Mouse (Mus musculus) kidney, postnatal 0 days (tissue): ENCODE measurements at regions not wholly inside any gene's neighbourhood (a gene's known extent, or its start where the extent isn't known, plus 50 kb on each side); places are given as distances from the start of the nearest gene placed in this dataset.

ENCODE experiments used
- ATAC-seq: fragments of 200-750 bp; cut with Nextera tagmentation; replicated peaks from 2 replicates; pipeline ENCODE4 v1.8.0; 2017; ENCODE audit warnings: low read depth, moderate number of reproducible peaks, moderate TSS enrichment, moderate library complexity; ENCODE audit not compliant: low FRiP score
- DNase-seq: peaks from one replicate; pipeline ENCODE4 v3.0.0-alpha.2; 2016; ENCODE audit warnings: low spot score
- H3K27ac ChIP-seq: fragments of 300-500 bp; sonication (generic); 2 replicates; pipeline ENCODE4 v1.5.1; 2014; ENCODE audit warnings: mild to moderate bottlenecking
- H3K27me3 ChIP-seq: fragments of 300-500 bp; sonication (generic); 2 replicates; pipeline ENCODE4 v1.6.1; 2014; ENCODE audit warnings: low read length, mixed read lengths; ENCODE audit not compliant: insufficient read depth
- H3K36me3 ChIP-seq: fragments of 300-500 bp; sonication (generic); 2 replicates; pipeline ENCODE4 v1.6.1; 2014; ENCODE audit warnings: low read length, mixed read lengths; ENCODE audit not compliant: insufficient read depth
- H3K4me1 ChIP-seq: fragments of 300-500 bp; sonication (generic); replicated peaks from 2 replicates; pipeline ENCODE4 v1.6.1; 2014; ENCODE audit warnings: antibody characterized with exemption, low read length, mixed read lengths; ENCODE audit not compliant: insufficient read depth
- H3K4me2 ChIP-seq: fragments of 300-500 bp; sonication (generic); 2 replicates; pipeline ENCODE4 v1.6.1; 2014; ENCODE audit warnings: mild to moderate bottlenecking, low read length, moderate library complexity, mixed read lengths
- H3K4me3 ChIP-seq: fragments of 300-500 bp; sonication (generic); replicated peaks from 2 replicates; pipeline ENCODE4 v1.5.1; 2014; ENCODE audit warnings: low read depth, low read length
- H3K9ac ChIP-seq: fragments of 300-500 bp; sonication (generic); 2 replicates; pipeline ENCODE4 v1.6.1; 2014; ENCODE audit warnings: low read depth, low read length
- H3K9me3 ChIP-seq: fragments of 300-500 bp; sonication (generic); replicated peaks from 2 replicates; pipeline ENCODE4 v1.6.1; 2016; ENCODE audit warnings: low read length, inconsistent platforms, mixed read lengths
- CTCF ChIP-seq: IDR thresholded peaks from 2 replicates; pipeline ENCODE4 v1.5.1; 2016; ENCODE audit warnings: antibody characterized with exemption, low read depth, mild to moderate bottlenecking, moderate library complexity
- WGBS: fragments of 180-500 bp; shearing (Covaris S2); extraction: QIAGEN DNeasy Blood & Tissue Kit; methylation state at CpG from one replicate; pipeline ENCODE4 v1.1.7; 2014; 5-methylcytosine and 5-hydroxymethylcytosine counted together

- Histone ChIP-seq H3K9me3 (no peaks in the 10 kb centered on the region), H3K36me3 (no peaks in the 10 kb centered on the region), H3K4me2 (no peak overlapping the region), H3K4me3 (no peak overlapping the region), H3K27ac (no peak overlapping the region), H3K27me3 (no peaks in the 10 kb centered on the region), H3K9ac (no peak overlapping the region), H3K4me1 (no peaks in the 10 kb centered on the region)
- ATAC-seq (no peak), DNase-seq (no peak)
- no peak for TF ChIP-seq CTCF
- 61% methylated on average over 6 of the region's 6 CpGs for WGBS
Observed at GRCm38 (mm10) chr12:106868036-106868435, 620.4 kb upstream of the 3110018I06Rik start.

GRCm38 (mm10) chr12:106871481-106871880 lies 617.0 kb upstream of the 3110018I06Rik start:
- WGBS = 63% methylated on average over 11 of the region's 11 CpGs
- no peak for ATAC-seq

GRCm38 (mm10) chr12:106872966-106873730 lies 615.3 kb upstream of the 3110018I06Rik start:
- WGBS = 81% methylated on average over 11 of the region's 11 CpGs

More at GRCm38 (mm10) chr12:106871481-106871880, 617.0 kb upstream of the 3110018I06Rik start:
- Histone ChIP-seq H3K4me3 (no peak overlapping the region), H3K36me3 (no peaks in the 10 kb centered on the region), H3K4me2 (no peak overlapping the region), H3K27me3 (no peaks in the 10 kb centered on the region), H3K27ac (no peak overlapping the region), H3K9me3 (no peaks in the 10 kb centered on the region), H3K4me1 (no peaks in the 10 kb centered on the region), H3K9ac (no peak overlapping the region)
- no peak for DNase-seq
- no peak for TF ChIP-seq CTCF

GRCm38 (mm10) chr12:106890319-106890718 lies 598.1 kb upstream of the 3110018I06Rik start:
- no peaks in the 10 kb centered on the region for H3K36me3 ChIP-seq
- no peaks in the 10 kb centered on the region for H3K4me1 ChIP-seq
- H3K9ac ChIP-seq = no peak overlapping the region
- 71% methylated on average over 6 of the region's 6 CpGs for WGBS
- DNase-seq (no peak), ATAC-seq (no peak)
- no peaks in the 10 kb centered on the region for H3K9me3 ChIP-seq
- H3K27ac ChIP-seq = no peak overlapping the region
- no peaks in the 10 kb centered on the region for H3K27me3 ChIP-seq
- no peak overlapping the region for H3K4me3 ChIP-seq
- no peak for TF ChIP-seq CTCF
- H3K4me2 ChIP-seq = no peak overlapping the region

More at GRCm38 (mm10) chr12:106872966-106873730, 615.3 kb upstream of the 3110018I06Rik start:
- Histone ChIP-seq H3K27me3 (no peaks in the 10 kb centered on the region), H3K4me3 (no peak overlapping the region), H3K9ac (no peak overlapping the region), H3K4me1 (no peaks in the 10 kb centered on the region), H3K36me3 (no peaks in the 10 kb centered on the region), H3K4me2 (no peak overlapping the region), H3K9me3 (no peaks in the 10 kb centered on the region), H3K27ac (no peak overlapping the region)
- TF ChIP-seq CTCF = no peak
- DNase-seq (no peak), ATAC-seq (no peak)

- Histone ChIP-seq H3K36me3 (no peaks in the 10 kb centered on the region), H3K4me1 (no peaks in the 10 kb centered on the region), H3K27ac (no peak overlapping the region), H3K4me3 (no peak overlapping the region), H3K9ac (no peak overlapping the region), H3K9me3 (no peaks in the 10 kb centered on the region), H3K27me3 (peaks cover 3% of the 10 kb centered on the region; the same call in 1 of the 2 replicates), H3K4me2 (no peak overlapping the region)
- ATAC-seq (no peak), DNase-seq (no peak)
- WGBS = 43% methylated on average over 1 of the region's 1 CpGs
- no peak for TF ChIP-seq CTCF
Observed at GRCm38 (mm10) chr12:106894061-106894460, 594.4 kb upstream of the 3110018I06Rik start.

- ATAC-seq (no peak), DNase-seq (no peak)
- Histone ChIP-seq H3K36me3 (no peaks in the 10 kb centered on the region), H3K4me1 (no peaks in the 10 kb centered on the region), H3K27me3 (no peaks in the 10 kb centered on the region), H3K9ac (no peak overlapping the region), H3K27ac (no peak overlapping the region), H3K4me2 (no peak overlapping the region), H3K9me3 (no peaks in the 10 kb centered on the region), H3K4me3 (no peak overlapping the region)
- TF ChIP-seq CTCF = no peak
- 59% methylated on average over 5 of the region's 5 CpGs for WGBS
Observed at GRCm38 (mm10) chr12:106904202-106904601, 584.2 kb upstream of the 3110018I06Rik start.

- no peaks in the 10 kb centered on the region for H3K4me1 ChIP-seq
- TF ChIP-seq CTCF = no peak
- H3K9me3 ChIP-seq = no peaks in the 10 kb centered on the region
- H3K4me3 ChIP-seq = no peak overlapping the region
- H3K27ac ChIP-seq = no peak overlapping the region
- WGBS = 63% methylated on average over 3 of the region's 3 CpGs
- no peak overlapping the region for H3K4me2 ChIP-seq
- no peaks in the 10 kb centered on the region for H3K27me3 ChIP-seq
- ATAC-seq (no peak), DNase-seq (no peak)
- H3K9ac ChIP-seq = no peak overlapping the region
- H3K36me3 ChIP-seq = no peaks in the 10 kb centered on the region
Observed at GRCm38 (mm10) chr12:106912782-106913181, 575.6 kb upstream of the 3110018I06Rik start.
